Mouse (Mus musculus): ENCODE results near the gene Rnf43. TPM values are rescaled to one million over a fixed set of nuclear protein-coding genes. Genes with fewer than 3 reads are reported as not detected.
A peak's percentile ranks its signal among the peaks of the same experiment; 100 is the strongest.

Gene Rnf43
- total and polyA plus RNA-seq, 3 experiments, result 8.7 to 28.4 (median 14.8) TPM

GRCm38 (mm10) chr11:87708979-87709378 lies 46.5 kb downstream of the Rnf43 start:
- Histone ChIP-seq H3K4me3 (ENCODE audit: low read depth, low read length) (no peak overlapping the region), H3K27me3 (ENCODE audit: insufficient read depth, low read length) (no peaks in the 10 kb centered on the region), H3K4me1 (ENCODE audit: insufficient read depth, low read depth, low read length) (peaks cover 84% of the 10 kb centered on the region), H3K36me3 (replicated peaks) (peaks cover 68% of the 10 kb centered on the region), H3K9me3 (replicated peaks) (no peaks in the 10 kb centered on the region)
- TF ChIP-seq POLR2AphosphoS5 (IDR thresholded peaks at IDR 0.05; ENCODE audit: insufficient replicate concordance, low read depth, low read length) (no peak), CTCF (IDR thresholded peaks at IDR 0.05; ENCODE audit: low read depth, low read length) (no peak), GATA1 (IDR thresholded peaks at IDR 0.05; ENCODE audit: borderline replicate concordance, low read length) (no peak), GATA2 (IDR thresholded peaks at IDR 0.05; ENCODE audit: borderline replicate concordance, low read depth, low read length) (no peak), TAL1 (conservative IDR thresholded peaks at IDR 0.05; ENCODE audit: low read depth, low read length) (no peak)
- DNase-seq (ENCODE audit: low spot score) (no peak), ATAC-seq (ENCODE audit: extremely low read depth, insufficient number of reproducible peaks, low FRiP score, poor library complexity, severe bottlenecking) (no peak)

- no peak for TF ChIP-seq GATA2 (IDR thresholded peaks at IDR 0.05; ENCODE audit: borderline replicate concordance, low read depth, low read length)
- no peak for TF ChIP-seq POLR2AphosphoS5 (IDR thresholded peaks at IDR 0.05; ENCODE audit: insufficient replicate concordance, low read depth, low read length)
- TF ChIP-seq TAL1 (conservative IDR thresholded peaks at IDR 0.05; ENCODE audit: low read depth, low read length), result no peak; the same call in 1 of the 2 replicates
- no peak for TF ChIP-seq GATA1 (IDR thresholded peaks at IDR 0.05; ENCODE audit: borderline replicate concordance, low read length)
- TF ChIP-seq CTCF (IDR thresholded peaks at IDR 0.05; ENCODE audit: low read depth, low read length), result no peak
- peaks cover 68% of the 10 kb centered on the region for H3K36me3 ChIP-seq (replicated peaks)
- H3K27me3 ChIP-seq (ENCODE audit: insufficient read depth, low read length), result no peaks in the 10 kb centered on the region
- peak overlapping the region; percentile 59; the same call in 1 of the 2 replicates for H3K4me3 ChIP-seq (ENCODE audit: low read depth, low read length)
- ATAC-seq (ENCODE audit: extremely low read depth, insufficient number of reproducible peaks, low FRiP score, poor library complexity, severe bottlenecking) (no peak), DNase-seq (ENCODE audit: low spot score) (peak; percentile 35)
- H3K4me1 ChIP-seq (ENCODE audit: insufficient read depth, low read depth, low read length), result peaks cover 80% of the 10 kb centered on the region
- H3K9me3 ChIP-seq (replicated peaks), result no peaks in the 10 kb centered on the region
These were observed 47.2 kb downstream of the Rnf43 start for GRCm38 (mm10) chr11:87709513-87710261.

GRCm38 (mm10) chr11:87710262-87710615 lies 47.7 kb downstream of the Rnf43 start:
- ATAC-seq (ENCODE audit: extremely low read depth, insufficient number of reproducible peaks, low FRiP score, poor library complexity, severe bottlenecking), result no peak
- H3K9me3 ChIP-seq (replicated peaks), result no peaks in the 10 kb centered on the region
- H3K36me3 ChIP-seq (replicated peaks), result peaks cover 69% of the 10 kb centered on the region
- peak overlapping the region; percentile 59; the same call in 1 of the 2 replicates for H3K4me3 ChIP-seq (ENCODE audit: low read depth, low read length)
- H3K27me3 ChIP-seq (ENCODE audit: insufficient read depth, low read length), result no peaks in the 10 kb centered on the region
- no peak for TF ChIP-seq POLR2AphosphoS5 (IDR thresholded peaks at IDR 0.05; ENCODE audit: insufficient replicate concordance, low read depth, low read length)
- no peak for TF ChIP-seq GATA1 (IDR thresholded peaks at IDR 0.05; ENCODE audit: borderline replicate concordance, low read length)
- TF ChIP-seq GATA2 (IDR thresholded peaks at IDR 0.05; ENCODE audit: borderline replicate concordance, low read depth, low read length), result no peak
- TF ChIP-seq TAL1 (conservative IDR thresholded peaks at IDR 0.05; ENCODE audit: low read depth, low read length), result no peak
- TF ChIP-seq CTCF (IDR thresholded peaks at IDR 0.05; ENCODE audit: low read depth, low read length), result no peak
- H3K4me1 ChIP-seq (ENCODE audit: insufficient read depth, low read depth, low read length), result peaks cover 80% of the 10 kb centered on the region
- no peak for DNase-seq (ENCODE audit: low spot score)

GRCm38 (mm10) chr11:87712188-87712587 lies 49.7 kb downstream of the Rnf43 start:
- ATAC-seq (ENCODE audit: extremely low read depth, insufficient number of reproducible peaks, low FRiP score, poor library complexity, severe bottlenecking), result no peak; the same call in 1 of the 2 replicates
- no peaks in the 10 kb centered on the region for H3K9me3 ChIP-seq (replicated peaks)
- TF ChIP-seq POLR2AphosphoS5 (IDR thresholded peaks at IDR 0.05; ENCODE audit: insufficient replicate concordance, low read depth, low read length), result no peak

GRCm38 (mm10) chr11:87715999-87716398 lies 53.5 kb downstream of the Rnf43 start:
- H3K4me3 ChIP-seq (ENCODE audit: low read depth, low read length), result no peak overlapping the region
- DNase-seq (ENCODE audit: low spot score) (no peak), ATAC-seq (ENCODE audit: extremely low read depth, insufficient number of reproducible peaks, low FRiP score, poor library complexity, severe bottlenecking) (no peak)
- TF ChIP-seq GATA2 (IDR thresholded peaks at IDR 0.05; ENCODE audit: borderline replicate concordance, low read depth, low read length), result no peak
- no peak for TF ChIP-seq POLR2AphosphoS5 (IDR thresholded peaks at IDR 0.05; ENCODE audit: insufficient replicate concordance, low read depth, low read length)
- no peak for TF ChIP-seq GATA1 (IDR thresholded peaks at IDR 0.05; ENCODE audit: borderline replicate concordance, low read length)
- TF ChIP-seq TAL1 (conservative IDR thresholded peaks at IDR 0.05; ENCODE audit: low read depth, low read length), result no peak
- no peak for TF ChIP-seq CTCF (IDR thresholded peaks at IDR 0.05; ENCODE audit: low read depth, low read length)
- H3K9me3 ChIP-seq (replicated peaks), result peaks cover 7% of the 10 kb centered on the region
- peaks cover 86% of the 10 kb centered on the region for H3K36me3 ChIP-seq (replicated peaks)
- peaks cover 66% of the 10 kb centered on the region for H3K4me1 ChIP-seq (ENCODE audit: insufficient read depth, low read depth, low read length)
- H3K27me3 ChIP-seq (ENCODE audit: insufficient read depth, low read length), result no peaks in the 10 kb centered on the region

More at GRCm38 (mm10) chr11:87712188-87712587, 49.7 kb downstream of the Rnf43 start:
- peaks cover 80% of the 10 kb centered on the region for H3K4me1 ChIP-seq (ENCODE audit: insufficient read depth, low read depth, low read length)
- H3K4me3 ChIP-seq (ENCODE audit: low read depth, low read length), result no peak overlapping the region
- DNase-seq (ENCODE audit: low spot score), result no peak
- H3K36me3 ChIP-seq (replicated peaks), result peaks cover 70% of the 10 kb centered on the region
- no peaks in the 10 kb centered on the region for H3K27me3 ChIP-seq (ENCODE audit: insufficient read depth, low read length)

- H3K36me3 ChIP-seq (replicated peaks), result peaks cover 88% of the 10 kb centered on the region
- no peak overlapping the region for H3K4me3 ChIP-seq (ENCODE audit: low read depth, low read length)
- DNase-seq (ENCODE audit: low spot score) (no peak), ATAC-seq (ENCODE audit: extremely low read depth, insufficient number of reproducible peaks, low FRiP score, poor library complexity, severe bottlenecking) (no peak)
- TF ChIP-seq CTCF (IDR thresholded peaks at IDR 0.05; ENCODE audit: low read depth, low read length) (no peak), TAL1 (conservative IDR thresholded peaks at IDR 0.05; ENCODE audit: low read depth, low read length) (no peak), GATA2 (IDR thresholded peaks at IDR 0.05; ENCODE audit: borderline replicate concordance, low read depth, low read length) (no peak), GATA1 (IDR thresholded peaks at IDR 0.05; ENCODE audit: borderline replicate concordance, low read length) (no peak), POLR2AphosphoS5 (IDR thresholded peaks at IDR 0.05; ENCODE audit: insufficient replicate concordance, low read depth, low read length) (no peak)
- H3K9me3 ChIP-seq (replicated peaks), result peaks cover 9% of the 10 kb centered on the region
- peaks cover 76% of the 10 kb centered on the region for H3K4me1 ChIP-seq (ENCODE audit: insufficient read depth, low read depth, low read length)
- no peaks in the 10 kb centered on the region for H3K27me3 ChIP-seq (ENCODE audit: insufficient read depth, low read length)
These were observed 57.0 kb downstream of the Rnf43 start for GRCm38 (mm10) chr11:87719526-87719925.
